Mouse (Mus musculus): ENCODE measurements at regions not wholly inside any gene's neighbourhood (a gene's known extent, or its start where the extent isn't known, plus 50 kb on each side); places are given as distances from the start of the nearest gene placed in this dataset.

- TF ChIP-seq CTCF (IDR thresholded peaks at IDR 0.05; ENCODE audit: low read depth) = no peak
- TF ChIP-seq EP300 (IDR thresholded peaks at IDR 0.05; ENCODE audit: low read depth) = no peak
Measured at GRCm38 (mm10) chr6:100939766-100940165, 106.3 kb downstream of the Ppp4r2 start.
